Mouse (Mus musculus) stomach, embryonic 14.5 days (tissue): ENCODE data around the gene Ccdc158. TPM values are rescaled to one million over a fixed set of nuclear protein-coding genes. Genes with fewer than 3 reads are reported as not detected.

Source experiments
- ATAC-seq: fragments of 200-750 bp; cut with Nextera tagmentation; 2 replicates; pipeline ENCODE4 v1.8.0; 2017; ENCODE audit warnings: low read depth, moderate TSS enrichment; ENCODE audit not compliant: insufficient number of reproducible peaks, insufficient read depth, low FRiP score
- H3K27ac ChIP-seq: fragments of 300-500 bp; sonication (generic); 2 replicates; pipeline ENCODE4 v1.5.1; 2014; ENCODE audit warnings: mild to moderate bottlenecking, low read length, moderate library complexity, mixed read lengths
- H3K27me3 ChIP-seq: fragments of 300-500 bp; sonication (generic); 2 replicates; pipeline ENCODE4 v1.6.1; 2014; ENCODE audit warnings: low read length, control low read depth, mixed read lengths; ENCODE audit not compliant: control insufficient read depth, insufficient read depth
- H3K36me3 ChIP-seq: fragments of 300-500 bp; sonication (generic); 2 replicates; pipeline ENCODE4 v1.6.1; 2014; ENCODE audit warnings: mild to moderate bottlenecking, control low read depth, low read length, moderate library complexity, mixed read lengths; ENCODE audit not compliant: control insufficient read depth, insufficient read depth
- H3K4me1 ChIP-seq: fragments of 300-500 bp; sonication (generic); 2 replicates; pipeline ENCODE4 v1.6.1; 2014; ENCODE audit warnings: low read length, control low read depth, mixed read lengths; ENCODE audit not compliant: control insufficient read depth, insufficient read depth
- H3K4me2 ChIP-seq: fragments of 300-500 bp; sonication (generic); replicated peaks from 2 replicates; pipeline ENCODE4 v1.6.1; 2014; ENCODE audit warnings: low read depth, low read length, control low read depth
- H3K4me3 ChIP-seq: fragments of 300-500 bp; sonication (generic); 2 replicates; pipeline ENCODE4 v1.5.1; 2014; ENCODE audit warnings: low read depth, low read length, control low read depth
- H3K9ac ChIP-seq: fragments of 300-500 bp; sonication (generic); replicated peaks from 2 replicates; pipeline ENCODE4 v1.6.1; 2014; ENCODE audit warnings: low read depth, mild to moderate bottlenecking, control low read depth, low read length, moderate library complexity, mixed read lengths
- H3K9me3 ChIP-seq: fragments of 300-500 bp; sonication (generic); 2 replicates; pipeline ENCODE4 v1.6.1; 2016; ENCODE audit warnings: low read depth, low read length, control low read depth; ENCODE audit not compliant: control insufficient read depth
- WGBS: fragments of 180-500 bp; shearing (Covaris S2); extraction: QIAGEN DNeasy Blood & Tissue Kit; methylation state at CpG from one replicate; pipeline ENCODE4 v1.1.7; 2014; 5-methylcytosine and 5-hydroxymethylcytosine counted together
- polyA plus RNA-seq: library from polyadenylated mRNA; unstranded; fragments of >200 nt; fragmentation: Nextera tagmentation; extraction: Ambion mirVana; gene quantifications from 2 replicates; pipeline ENCODE4 v1.2.1, GENCODE M21; 2014

Ccdc158 gene
- polyA plus RNA-seq, 1 experiment from 2014 or later: 1.1 TPM

DNA sequence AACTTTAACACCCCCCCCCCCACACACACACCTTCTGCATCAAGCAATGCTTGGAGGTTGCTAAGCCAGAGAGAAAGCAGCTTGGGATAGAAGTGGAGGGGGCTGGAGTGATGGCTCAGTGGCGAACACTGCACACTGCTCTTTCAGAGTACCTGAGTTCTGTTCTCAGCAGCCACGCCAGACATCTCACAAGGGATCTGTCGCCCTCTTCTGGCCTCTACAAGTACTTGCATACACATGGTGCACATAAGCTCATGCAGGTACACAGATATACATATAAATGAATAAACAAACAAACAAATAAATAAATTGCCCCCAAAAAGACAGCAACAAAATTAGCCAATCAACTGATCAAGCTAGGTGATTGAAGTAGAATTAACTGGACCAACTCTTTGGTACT lies 18.7 kb upstream of the Ccdc158 start:
- Histone ChIP-seq H3K36me3 (no peaks in the 10 kb centered on the region), H3K4me1 (0 out of 2 replicates have a peak, but pooled peaks cover 10% of the 10 kb centered on the region), H3K4me3 (no peak overlapping the region), H3K9ac (no peak overlapping the region), H3K27ac (no peak overlapping the region), H3K4me2 (no peak overlapping the region), H3K9me3 (no peaks in the 10 kb centered on the region), H3K27me3 (no peaks in the 10 kb centered on the region)
- 88% methylated on average over 3 of the region's 3 CpGs for WGBS
- ATAC-seq: no peak

DNA sequence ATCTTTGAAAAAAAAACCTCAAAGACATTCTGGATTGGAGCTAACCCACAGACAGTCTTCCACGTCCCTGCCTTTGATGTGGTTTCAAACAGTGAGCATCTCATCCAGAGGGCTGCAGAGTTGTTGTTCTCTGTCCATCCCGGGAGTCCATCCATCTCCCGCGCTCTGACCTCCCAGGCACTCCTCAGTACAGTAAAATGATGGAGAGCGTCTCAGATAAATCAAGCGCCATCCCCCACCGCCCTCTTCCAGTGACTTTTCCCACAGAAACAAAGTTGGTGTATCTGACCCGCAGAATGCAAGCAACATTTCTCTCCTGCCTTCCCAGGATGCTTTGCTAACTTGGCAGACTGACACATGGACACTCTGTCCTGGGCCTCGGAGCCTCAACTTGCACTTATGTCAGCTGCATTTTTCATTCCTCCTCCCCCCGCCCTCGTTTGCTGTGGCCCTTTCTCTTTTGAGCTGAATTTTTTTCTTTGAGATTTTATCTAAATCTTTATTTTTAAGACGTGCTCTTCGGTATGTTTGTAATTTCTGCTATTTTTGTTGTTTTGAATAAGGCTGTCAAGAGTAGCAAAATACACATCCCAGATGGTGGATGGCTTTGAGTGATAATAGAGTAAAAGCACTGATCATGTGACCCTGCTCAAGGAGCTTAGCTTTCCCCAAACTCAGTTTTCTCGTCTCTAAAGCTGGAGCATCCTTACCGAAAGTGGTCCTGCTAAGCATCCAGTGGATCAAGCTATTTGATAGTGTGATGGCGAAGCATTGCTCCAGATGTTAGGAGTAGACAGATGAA lies 17.3 kb upstream of the Ccdc158 start:
- WGBS: 30% methylated on average over 16 of the region's 16 CpGs
- no peak overlapping the region for H3K9ac ChIP-seq
- H3K4me1 ChIP-seq: 0 out of 2 replicates have a peak, but pooled peaks cover 5% of the 10 kb centered on the region
- no peak for ATAC-seq
- no peaks in the 10 kb centered on the region for H3K27me3 ChIP-seq
- H3K4me2 ChIP-seq: no peak overlapping the region
- no peaks in the 10 kb centered on the region for H3K9me3 ChIP-seq
- H3K36me3 ChIP-seq: no peaks in the 10 kb centered on the region
- no peak overlapping the region for H3K4me3 ChIP-seq
- H3K27ac ChIP-seq: no peak overlapping the region

DNA sequence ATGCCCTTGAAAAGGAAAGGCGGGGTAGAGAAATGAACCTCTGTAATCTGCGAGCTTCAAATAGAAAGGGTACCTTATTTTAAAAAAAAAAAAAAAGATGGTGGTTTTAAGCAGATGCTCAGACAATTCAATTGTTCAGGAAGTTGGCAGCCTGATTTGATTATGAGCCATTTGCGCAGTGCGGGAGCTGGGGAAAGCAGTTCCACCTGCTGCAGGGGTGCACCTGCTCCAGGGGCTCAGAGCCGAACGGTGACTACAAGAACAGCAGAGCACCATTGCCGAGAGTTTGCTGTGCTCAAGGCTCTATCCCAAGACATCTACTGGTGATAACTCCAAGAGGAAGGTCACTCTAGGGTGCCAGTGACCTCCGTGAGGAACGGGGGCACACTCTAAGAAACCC lies 13.5 kb upstream of the Ccdc158 start:
- H3K9ac ChIP-seq: no peak overlapping the region
- ATAC-seq: no peak
- 0 out of 2 replicates have a peak, but pooled peaks cover 5% of the 10 kb centered on the region for H3K4me1 ChIP-seq
- no peak overlapping the region for H3K27ac ChIP-seq
- H3K36me3 ChIP-seq: no peaks in the 10 kb centered on the region
- no peak overlapping the region for H3K4me3 ChIP-seq
- H3K9me3 ChIP-seq: no peaks in the 10 kb centered on the region
- H3K27me3 ChIP-seq: no peaks in the 10 kb centered on the region
- 89% methylated on average over 9 of the region's 9 CpGs for WGBS
- H3K4me2 ChIP-seq: no peak overlapping the region

DNA sequence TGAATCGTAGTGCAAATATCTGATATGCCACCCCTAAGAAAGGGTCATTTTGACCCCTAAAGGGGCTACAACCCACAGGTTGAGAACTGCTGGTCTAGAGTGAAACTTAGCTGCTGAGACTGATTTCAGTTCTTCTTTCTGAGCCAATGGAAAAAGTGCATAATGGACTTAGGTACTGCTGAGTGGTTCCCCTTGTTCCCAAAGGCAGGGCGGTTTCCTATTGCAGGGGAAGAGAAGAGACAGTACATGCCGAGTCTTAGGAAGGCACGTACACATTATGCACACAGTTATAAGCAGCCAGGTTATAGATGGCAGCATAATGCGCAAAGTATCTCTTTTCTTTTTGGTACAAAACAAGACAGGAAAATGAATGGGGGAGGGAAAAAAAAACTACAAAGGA lies 13.1 kb upstream of the Ccdc158 start:
- no peak overlapping the region for H3K4me3 ChIP-seq
- no peak overlapping the region for H3K9ac ChIP-seq
- H3K27me3 ChIP-seq: no peaks in the 10 kb centered on the region
- H3K36me3 ChIP-seq: no peaks in the 10 kb centered on the region
- H3K4me1 ChIP-seq: 0 out of 2 replicates have a peak, but pooled peaks cover 5% of the 10 kb centered on the region
- no peak overlapping the region for H3K27ac ChIP-seq
- ATAC-seq: no peak
- WGBS: 79% methylated on average over 5 of the region's 5 CpGs
- no peak overlapping the region for H3K4me2 ChIP-seq
- no peaks in the 10 kb centered on the region for H3K9me3 ChIP-seq

DNA sequence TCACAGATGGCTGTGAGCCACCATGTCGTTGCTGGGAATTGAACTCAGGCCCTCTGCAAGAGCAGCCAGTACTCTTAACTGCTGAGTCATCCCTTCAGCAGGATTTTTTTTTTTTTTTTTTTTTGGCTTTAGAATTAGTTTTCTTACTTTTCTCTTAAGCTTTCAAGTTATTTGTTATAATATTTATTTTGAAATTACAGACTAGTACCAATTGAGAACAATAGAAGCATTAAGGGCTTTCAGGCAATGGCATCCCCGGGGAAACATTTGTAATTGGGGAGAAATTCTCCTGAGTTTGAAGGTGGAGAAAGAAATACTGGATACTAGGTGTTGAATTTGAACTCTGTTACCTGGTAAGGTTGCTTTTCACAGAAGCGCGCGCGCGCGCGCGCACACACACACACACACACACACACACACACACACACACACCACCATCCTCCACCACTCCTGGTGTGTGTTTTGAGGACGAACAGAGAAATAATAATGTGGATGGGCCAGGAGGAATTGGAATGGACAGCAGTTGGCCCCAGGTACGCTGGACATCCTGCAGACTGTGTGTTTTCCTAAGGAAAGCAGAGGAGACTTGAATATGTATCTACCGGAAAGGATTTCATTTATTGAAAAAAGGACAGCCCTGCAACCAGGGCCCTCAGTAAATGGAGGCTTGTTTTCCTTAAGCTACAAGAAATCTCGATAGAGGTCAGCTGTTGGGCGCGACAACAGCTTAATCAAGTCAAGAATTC lies 9.8 kb upstream of the Ccdc158 start:
- H3K4me2 ChIP-seq: no peak overlapping the region
- no peaks in the 10 kb centered on the region for H3K4me1 ChIP-seq
- ATAC-seq: no peak
- no peak overlapping the region for H3K9ac ChIP-seq
- H3K36me3 ChIP-seq: no peaks in the 10 kb centered on the region
- H3K4me3 ChIP-seq: no peak overlapping the region
- no peaks in the 10 kb centered on the region for H3K27me3 ChIP-seq
- H3K27ac ChIP-seq: no peak overlapping the region
- H3K9me3 ChIP-seq: no peaks in the 10 kb centered on the region
- WGBS: 90% methylated on average over 16 of the region's 16 CpGs

DNA sequence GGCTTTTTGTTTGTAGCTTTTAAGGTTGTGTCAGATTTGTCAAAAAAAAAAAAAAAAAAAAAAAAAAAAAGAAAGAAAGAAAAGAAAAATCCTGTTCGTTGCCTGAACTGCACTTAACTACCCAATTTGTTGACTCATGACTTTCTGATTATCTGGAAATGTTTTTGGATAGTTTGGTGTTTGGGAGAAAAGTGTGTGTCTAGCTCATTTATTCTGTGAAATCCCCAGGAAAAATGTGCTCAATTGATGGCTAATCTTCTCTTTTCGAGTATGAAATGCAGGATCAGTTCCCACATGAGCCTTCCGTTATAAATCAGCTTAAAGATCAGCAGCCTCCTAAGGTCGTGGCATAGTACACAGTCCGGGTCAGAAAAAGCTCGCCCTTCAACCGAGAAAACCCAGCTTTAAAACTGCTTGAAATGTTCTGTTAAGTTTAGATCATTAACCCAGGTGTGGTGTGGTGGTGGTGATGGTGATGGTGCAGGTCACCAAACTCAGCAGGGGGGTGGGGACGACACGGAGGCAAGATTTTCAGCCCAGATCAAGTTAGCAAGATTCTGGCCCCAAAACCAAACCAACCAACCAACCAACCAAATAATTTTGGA lies 8.9 kb upstream of the Ccdc158 start:
- ATAC-seq: no peak
- Histone ChIP-seq H3K9me3 (no peaks in the 10 kb centered on the region), H3K27me3 (no peaks in the 10 kb centered on the region), H3K36me3 (no peaks in the 10 kb centered on the region), H3K9ac (no peak overlapping the region), H3K27ac (no peak overlapping the region), H3K4me3 (peak overlapping the region; percentile 43; the same call in 1 of the 2 replicates), H3K4me2 (peak overlapping the region; percentile 95), H3K4me1 (no peaks in the 10 kb centered on the region)
- WGBS: 32% methylated on average over 9 of the region's 9 CpGs

DNA sequence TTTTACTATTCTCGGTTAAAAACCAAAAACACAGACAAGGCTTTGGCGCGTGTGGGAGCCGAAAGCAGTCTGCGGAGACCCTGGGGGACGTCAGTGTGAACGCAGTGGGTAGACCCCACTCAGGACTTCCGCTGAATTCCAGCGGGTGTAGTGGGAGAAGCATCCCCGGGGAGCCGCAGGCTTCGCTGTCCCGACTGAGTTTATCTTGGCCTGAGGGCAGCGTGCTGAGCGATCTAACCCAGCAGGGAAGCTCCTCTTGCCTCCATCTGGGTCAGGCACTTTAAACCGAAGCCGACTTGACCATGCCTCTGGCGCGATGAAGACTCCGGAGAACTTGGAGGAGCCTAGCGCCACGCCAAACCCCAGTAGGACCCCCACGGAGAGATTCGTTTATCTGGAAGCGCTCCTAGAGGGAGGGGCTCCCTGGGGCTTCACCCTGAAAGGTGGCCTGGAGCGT lies 8.3 kb upstream of the Ccdc158 start, which contains the start of gene Shroom3:
Gene Shroom3 (plus strand): TSS at position 85 of the 457 bp plus-strand sequence.
- H3K9me3 ChIP-seq: no peaks in the 10 kb centered on the region
- H3K9ac ChIP-seq: peak within 1 kb of the TSS; percentile 18; the same call in 1 of the 2 replicates
- H3K27me3 ChIP-seq: no peaks in the 10 kb centered on the region
- H3K36me3 ChIP-seq: no peaks in the 10 kb centered on the region
- H3K4me3 ChIP-seq: peak within 1 kb of the TSS; percentile 43
- no peak for ATAC-seq
- H3K27ac ChIP-seq: no peak within 1 kb of the TSS
- peak within 1 kb of the TSS; percentile 95 for H3K4me2 ChIP-seq
- no peaks in the 10 kb centered on the region for H3K4me1 ChIP-seq
- WGBS: under 1% methylated on average over 26 of the region's 26 CpGs

DNA sequence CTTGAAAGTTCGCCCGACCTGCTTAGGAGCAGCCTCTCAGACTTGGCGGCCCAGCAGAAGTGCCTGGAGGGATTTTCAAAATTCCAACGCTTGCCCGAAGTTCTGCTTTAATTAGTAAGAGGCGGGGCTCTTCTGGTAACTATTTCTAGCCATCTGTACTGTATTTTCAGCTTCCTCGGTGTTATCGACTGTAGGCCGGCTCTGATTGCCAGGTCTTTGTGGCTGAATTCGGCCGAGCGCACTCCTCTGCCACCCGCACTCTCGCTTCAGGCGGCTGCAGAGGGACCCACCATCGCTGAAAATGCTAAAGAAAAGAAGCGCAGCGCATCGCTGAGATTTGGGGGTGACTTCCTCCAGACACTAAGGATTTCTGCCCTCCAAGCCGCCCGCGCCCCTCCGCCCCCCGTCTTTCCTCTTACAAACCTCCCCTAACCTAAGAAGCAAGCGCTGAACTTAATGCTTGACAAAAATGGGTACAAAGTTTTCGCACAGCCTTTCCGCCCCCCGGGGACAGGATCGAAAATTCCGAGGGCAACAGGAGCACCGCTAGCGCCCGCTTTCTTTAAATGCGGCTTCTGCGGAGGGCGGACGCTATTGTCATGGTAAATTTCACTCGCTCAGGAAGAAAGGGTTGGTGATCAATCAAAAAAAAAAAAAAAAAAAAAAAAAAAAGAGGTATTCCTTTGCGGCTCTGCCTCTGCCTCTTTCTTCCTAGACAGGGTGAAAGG lies 7.7 kb upstream of the Ccdc158 start:
- Histone ChIP-seq H3K4me2 (peak overlapping the region; percentile 95), H3K4me3 (peak overlapping the region; percentile 43), H3K4me1 (no peaks in the 10 kb centered on the region), H3K36me3 (no peaks in the 10 kb centered on the region), H3K27ac (no peak overlapping the region), H3K9ac (peak overlapping the region; percentile 18; the same call in 1 of the 2 replicates), H3K9me3 (no peaks in the 10 kb centered on the region), H3K27me3 (no peaks in the 10 kb centered on the region)
- WGBS: 2% methylated on average over 39 of the region's 39 CpGs
- no peak for ATAC-seq
